Mouse (Mus musculus) lung, embryonic 15.5 days (tissue): ENCODE results near the gene G6pc. TPM values are rescaled to one million over a fixed set of nuclear protein-coding genes. Genes with fewer than 3 reads are reported as not detected.

Experiments used
- ATAC-seq: fragments of 200-750 bp; cut with Nextera tagmentation; 2 replicates; pipeline ENCODE4 v1.8.0; 2017; ENCODE audit warnings: moderate number of reproducible peaks, borderline replicate concordance; ENCODE audit not compliant: low FRiP score, low TSS enrichment; ENCODE audit errors: extremely low read depth
- H3K27ac ChIP-seq: fragments of 300-500 bp; sonication (generic); 2 replicates; pipeline ENCODE4 v1.5.1; 2015; ENCODE audit warnings: moderate library complexity, mild to moderate bottlenecking, inconsistent platforms
- H3K27me3 ChIP-seq: fragments of 300-500 bp; sonication (generic); 2 replicates; pipeline ENCODE4 v1.6.1; 2015; ENCODE audit warnings: inconsistent platforms
- H3K36me3 ChIP-seq: fragments of 300-500 bp; sonication (generic); 2 replicates; pipeline ENCODE4 v1.6.1; 2015; ENCODE audit warnings: inconsistent platforms
- H3K4me1 ChIP-seq: fragments of 300-500 bp; sonication (generic); 2 replicates; pipeline ENCODE4 v1.6.1; 2015; ENCODE audit warnings: inconsistent platforms
- H3K4me2 ChIP-seq: fragments of 300-500 bp; sonication (generic); 2 replicates; pipeline ENCODE4 v1.6.1; 2015; ENCODE audit warnings: inconsistent platforms, mild to moderate bottlenecking, moderate library complexity
- H3K4me3 ChIP-seq: fragments of 300-500 bp; sonication (generic); 2 replicates; pipeline ENCODE4 v1.5.1; 2015; ENCODE audit warnings: mild to moderate bottlenecking, inconsistent platforms
- H3K9ac ChIP-seq: fragments of 300-500 bp; sonication (generic); 2 replicates; pipeline ENCODE4 v1.6.1; 2015; ENCODE audit warnings: inconsistent platforms
- H3K9me3 ChIP-seq: fragments of 300-500 bp; sonication (generic); 2 replicates; pipeline ENCODE4 v1.6.1; 2016; ENCODE audit warnings: inconsistent platforms
- WGBS: fragments of 180-500 bp; shearing (Covaris S2); methylation state at CpG from one replicate; pipeline ENCODE4 v1.1.7; 2015; 5-methylcytosine and 5-hydroxymethylcytosine counted together
- polyA plus RNA-seq: library from polyadenylated mRNA; unstranded; fragments of >200 nt; fragmentation: Nextera tagmentation; extraction: Ambion mirVana; gene quantifications from 2 replicates; pipeline ENCODE4 v1.2.1, GENCODE M21; 2015

Gene G6pc
- polyA plus RNA-seq, 1 experiment from 2014 or later = not detected

DNA sequence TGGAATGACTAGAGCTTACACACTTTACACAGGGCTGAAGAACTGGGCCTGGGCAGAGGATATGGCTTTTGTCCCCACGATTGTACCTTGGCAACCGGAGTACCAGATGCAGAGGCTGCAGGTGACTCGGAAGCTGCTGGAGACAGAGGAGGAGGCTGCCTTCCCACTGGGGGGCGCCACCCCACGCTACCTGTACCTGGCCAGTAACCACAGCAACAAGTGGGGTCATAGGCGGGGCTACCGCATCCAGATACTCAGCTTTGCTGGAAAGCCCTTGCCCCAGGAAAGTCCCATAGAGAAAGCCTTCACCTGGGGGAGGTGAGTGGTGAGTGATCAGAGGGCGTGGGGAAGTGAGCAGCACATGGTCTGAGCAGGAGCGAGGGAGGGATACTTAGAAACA, 31.7 kb upstream of the G6pc start:
- H3K9ac ChIP-seq = no peak overlapping the region
- no peaks in the 10 kb centered on the region for H3K9me3 ChIP-seq
- 73% methylated on average over 9 of the region's 9 CpGs for WGBS
- H3K4me2 ChIP-seq = no peak overlapping the region
- H3K36me3 ChIP-seq = no peaks in the 10 kb centered on the region
- no peak for ATAC-seq
- no peaks in the 10 kb centered on the region for H3K27me3 ChIP-seq
- no peak overlapping the region for H3K4me3 ChIP-seq
- H3K4me1 ChIP-seq = peaks cover 6% of the 10 kb centered on the region
- H3K27ac ChIP-seq = no peak overlapping the region

DNA sequence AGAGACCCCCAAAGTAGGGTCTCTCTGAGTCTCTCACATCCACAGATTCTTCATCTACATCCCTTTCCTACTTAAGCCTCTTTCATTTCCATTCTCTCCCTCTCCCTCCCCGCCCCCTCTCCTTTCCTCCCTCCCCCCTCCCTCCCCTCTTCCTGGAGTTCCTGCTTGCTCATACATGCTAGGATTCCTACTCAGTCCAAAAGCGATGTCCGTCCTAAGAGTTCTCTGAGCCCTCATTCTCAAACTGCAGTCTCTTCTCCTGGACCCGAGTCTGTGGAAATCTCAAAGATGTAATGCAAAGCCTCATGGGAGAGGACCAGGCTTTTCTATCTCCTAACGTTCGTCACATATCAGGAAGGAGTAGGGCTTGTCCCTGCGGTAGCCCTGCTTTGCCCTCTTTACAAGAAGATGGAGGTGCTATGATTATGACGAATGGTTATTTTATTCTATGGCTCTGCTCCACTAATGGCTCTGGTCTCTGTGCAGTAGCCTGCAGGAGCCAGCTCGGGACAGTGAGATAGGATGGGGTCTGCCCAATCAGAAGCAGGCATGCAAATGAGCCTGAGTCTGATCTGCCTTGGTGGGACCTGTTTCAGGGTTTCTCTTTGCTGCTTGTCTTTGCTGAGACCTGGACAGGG, 29.1 kb upstream of the G6pc start:
- 3% methylated on average over 9 of the region's 9 CpGs for WGBS
- H3K4me3 ChIP-seq = peak overlapping the region; percentile 19
- H3K4me1 ChIP-seq = peaks cover 6% of the 10 kb centered on the region
- no peaks in the 10 kb centered on the region for H3K36me3 ChIP-seq
- ATAC-seq = peak; percentile 84; the same call in 1 of the 2 replicates
- no peaks in the 10 kb centered on the region for H3K9me3 ChIP-seq
- no peak overlapping the region for H3K9ac ChIP-seq
- H3K27me3 ChIP-seq = no peaks in the 10 kb centered on the region
- H3K4me2 ChIP-seq = peak overlapping the region; percentile 56
- H3K27ac ChIP-seq = peak overlapping the region; percentile 7; the same call in 1 of the 2 replicates

DNA sequence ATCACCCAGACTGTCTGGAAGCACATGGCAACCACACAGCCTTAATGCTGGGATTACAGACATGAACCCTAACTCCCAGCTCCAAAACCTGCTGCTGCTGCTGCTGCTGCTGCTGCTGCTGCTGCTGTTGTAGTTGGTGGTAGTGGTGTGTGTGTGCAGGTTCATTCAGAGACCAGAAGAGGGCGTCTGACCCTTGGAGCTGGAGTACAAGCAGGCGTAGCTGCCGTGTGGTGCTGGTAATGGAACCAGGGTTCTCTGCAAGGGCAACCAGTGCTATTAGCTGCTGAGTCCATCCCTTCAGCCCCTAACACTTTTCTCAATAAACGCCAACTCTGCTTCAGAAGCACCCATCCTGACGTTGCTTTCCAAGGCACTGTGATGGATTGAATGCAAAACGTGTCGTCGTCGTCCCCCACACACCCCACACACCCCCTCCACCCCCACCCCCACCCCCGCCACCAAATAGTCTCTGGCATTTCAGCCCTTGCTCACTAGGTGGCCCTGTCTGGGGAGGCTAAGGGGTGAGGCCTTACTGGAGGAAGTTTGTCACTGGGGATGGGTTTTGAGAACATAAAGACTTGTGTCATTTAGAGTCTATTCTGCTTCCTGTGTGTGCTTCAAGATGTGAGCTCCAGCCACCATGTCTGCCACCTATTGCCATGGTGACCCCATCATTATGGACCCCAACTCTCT, 20.1 kb upstream of the G6pc start:
- WGBS = 66% methylated on average over 10 of the region's 10 CpGs
- no peaks in the 10 kb centered on the region for H3K9me3 ChIP-seq
- no peak overlapping the region for H3K9ac ChIP-seq

DNA sequence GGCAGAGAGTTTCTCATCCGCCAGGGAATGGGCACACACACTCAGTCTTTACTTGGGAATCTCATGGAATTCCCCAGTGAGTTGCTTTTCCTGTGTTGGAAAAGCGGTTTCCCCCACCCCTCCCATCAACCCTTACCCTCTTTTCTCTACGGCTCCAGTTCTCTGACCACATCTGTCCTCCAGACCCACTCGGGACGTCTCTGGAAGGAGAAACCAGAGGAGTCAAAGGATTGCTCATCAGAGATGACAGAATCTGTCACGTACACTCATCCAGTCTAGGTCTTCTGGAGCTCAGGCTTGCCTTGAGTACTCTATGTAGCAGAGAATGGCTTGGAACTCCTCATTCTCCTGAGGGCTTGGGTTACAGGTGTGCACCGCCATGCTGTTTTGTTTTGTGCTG, 18.6 kb upstream of the G6pc start:
- no peaks in the 10 kb centered on the region for H3K9me3 ChIP-seq
- H3K27me3 ChIP-seq = no peaks in the 10 kb centered on the region
- no peak; the same call in 1 of the 2 replicates for ATAC-seq
- H3K4me2 ChIP-seq = no peak overlapping the region
- no peak overlapping the region for H3K4me3 ChIP-seq
- no peaks in the 10 kb centered on the region for H3K4me1 ChIP-seq
- H3K27ac ChIP-seq = no peak overlapping the region
- no peak overlapping the region for H3K9ac ChIP-seq
- H3K36me3 ChIP-seq = no peaks in the 10 kb centered on the region
- WGBS = 57% methylated on average over 7 of the region's 7 CpGs

More for the DNA sequence above, 20.1 kb upstream of the G6pc start:
- Histone ChIP-seq H3K27ac (no peak overlapping the region), H3K4me2 (no peak overlapping the region), H3K4me3 (no peak overlapping the region), H3K4me1 (no peaks in the 10 kb centered on the region), H3K27me3 (no peaks in the 10 kb centered on the region), H3K36me3 (no peaks in the 10 kb centered on the region)
- ATAC-seq = no peak

DNA sequence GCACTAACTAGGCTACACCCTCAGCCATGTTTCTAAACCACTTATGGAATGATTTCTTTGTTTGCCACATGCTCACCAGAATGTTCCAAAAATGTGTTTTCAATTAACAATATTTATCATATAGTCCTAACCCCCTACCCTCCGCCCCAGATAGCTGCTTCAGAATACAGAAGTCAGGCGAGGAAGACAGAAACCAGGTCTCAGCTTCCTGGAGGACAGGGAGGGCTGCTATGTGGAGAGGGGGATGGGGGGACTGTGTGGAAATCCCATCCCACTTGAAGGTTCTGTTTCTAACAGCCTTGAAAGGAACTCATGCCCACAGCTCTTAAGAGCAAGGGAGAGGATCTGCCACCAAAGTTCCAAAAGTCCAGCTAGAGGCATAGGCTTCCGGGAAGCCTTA, 18.1 kb upstream of the G6pc start:
- no peak overlapping the region for H3K4me3 ChIP-seq
- H3K27me3 ChIP-seq = no peaks in the 10 kb centered on the region
- H3K27ac ChIP-seq = no peak overlapping the region
- ATAC-seq = no peak
- H3K9ac ChIP-seq = no peak overlapping the region
- H3K4me1 ChIP-seq = no peaks in the 10 kb centered on the region
- H3K4me2 ChIP-seq = no peak overlapping the region
- no peaks in the 10 kb centered on the region for H3K9me3 ChIP-seq
- WGBS = 78% methylated on average over 3 of the region's 3 CpGs
- no peaks in the 10 kb centered on the region for H3K36me3 ChIP-seq

DNA sequence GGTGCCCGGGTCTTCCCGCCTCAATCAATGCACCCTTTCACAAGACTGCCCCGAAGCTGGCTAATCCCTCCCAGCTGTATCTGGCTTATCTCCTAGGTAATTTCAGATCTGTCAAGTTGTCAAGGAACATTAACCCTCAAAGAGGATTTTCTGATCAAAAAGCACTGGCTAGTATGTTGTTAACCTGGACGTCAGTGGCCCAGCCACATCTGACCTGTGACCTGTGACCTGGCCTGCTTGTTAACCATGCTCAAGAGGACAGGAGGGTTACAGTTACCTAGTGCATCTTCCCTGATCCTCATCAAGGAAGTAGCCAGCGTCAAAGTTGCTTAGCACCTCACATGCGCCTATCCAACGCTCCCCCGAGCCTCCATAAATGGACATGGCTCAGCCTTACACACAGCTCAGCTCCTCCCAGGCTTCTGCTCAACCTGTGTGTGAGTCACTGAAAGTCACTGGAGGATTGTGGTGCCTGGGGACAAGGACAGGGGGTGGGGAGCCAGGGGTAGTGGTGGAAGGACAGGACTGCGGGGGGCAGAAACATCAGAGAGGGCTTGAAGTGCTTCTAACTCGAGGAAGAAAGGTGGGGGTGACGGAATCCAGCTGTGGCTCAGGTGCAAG, 16.2 kb upstream of the G6pc start:
- H3K27me3 ChIP-seq = no peaks in the 10 kb centered on the region
- no peak overlapping the region for H3K4me2 ChIP-seq
- WGBS = 45% methylated on average over 11 of the region's 11 CpGs
- H3K9me3 ChIP-seq = no peaks in the 10 kb centered on the region
- no peak for ATAC-seq
- H3K4me1 ChIP-seq = no peaks in the 10 kb centered on the region
- H3K27ac ChIP-seq = no peak overlapping the region
- H3K4me3 ChIP-seq = no peak overlapping the region
- no peaks in the 10 kb centered on the region for H3K36me3 ChIP-seq
- H3K9ac ChIP-seq = no peak overlapping the region

DNA sequence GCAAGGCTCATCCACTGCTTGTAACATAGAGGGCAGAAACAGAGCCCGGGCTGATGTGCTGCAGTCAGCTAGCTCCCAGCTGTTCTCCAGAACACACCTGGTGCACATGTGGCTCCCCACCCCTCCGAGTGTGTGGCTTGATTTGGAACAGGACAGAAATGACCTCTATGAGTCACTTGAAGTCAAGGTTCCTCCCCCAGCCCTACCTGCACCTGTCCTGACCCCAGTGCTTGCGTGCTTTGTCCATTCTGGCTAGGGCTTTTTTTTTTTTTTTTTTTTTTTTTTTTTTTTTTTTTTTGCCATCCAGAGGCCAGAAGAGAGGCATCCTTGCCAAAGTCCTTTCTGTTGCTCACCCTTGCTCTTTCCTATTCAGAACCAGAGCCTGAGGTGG, 15.6 kb upstream of the G6pc start:
- Histone ChIP-seq H3K9me3 (no peaks in the 10 kb centered on the region), H3K9ac (no peak overlapping the region), H3K27me3 (no peaks in the 10 kb centered on the region), H3K4me3 (no peak overlapping the region), H3K27ac (no peak overlapping the region), H3K36me3 (no peaks in the 10 kb centered on the region), H3K4me1 (no peaks in the 10 kb centered on the region), H3K4me2 (no peak overlapping the region)
- 63% methylated on average over 3 of the region's 3 CpGs for WGBS
- ATAC-seq = no peak

DNA sequence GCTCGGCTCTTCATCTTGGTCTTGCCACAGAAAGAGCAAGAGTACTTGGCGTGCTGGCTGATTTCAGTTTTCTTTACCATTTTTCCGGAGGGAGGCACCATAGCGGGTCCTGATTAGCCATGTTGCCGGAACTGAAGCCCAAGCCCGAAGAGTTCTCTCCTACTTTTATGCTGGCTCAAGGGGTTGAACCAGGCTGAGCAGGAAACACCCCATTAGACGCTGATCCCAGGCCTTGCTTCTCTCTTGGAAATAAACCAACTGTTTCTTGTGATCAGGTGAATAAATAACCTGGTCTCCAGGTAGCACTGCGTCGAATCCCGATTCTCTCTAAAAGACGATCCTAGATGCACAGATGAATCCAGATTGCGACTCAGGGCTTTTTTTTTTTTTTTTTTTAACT, 13.9 kb upstream of the G6pc start:
- Histone ChIP-seq H3K27me3 (no peaks in the 10 kb centered on the region), H3K4me2 (no peak overlapping the region), H3K9ac (no peak overlapping the region), H3K4me3 (no peak overlapping the region), H3K36me3 (no peaks in the 10 kb centered on the region), H3K9me3 (no peaks in the 10 kb centered on the region), H3K4me1 (no peaks in the 10 kb centered on the region), H3K27ac (no peak overlapping the region)
- 84% methylated on average over 12 of the region's 12 CpGs for WGBS
- no peak for ATAC-seq

DNA sequence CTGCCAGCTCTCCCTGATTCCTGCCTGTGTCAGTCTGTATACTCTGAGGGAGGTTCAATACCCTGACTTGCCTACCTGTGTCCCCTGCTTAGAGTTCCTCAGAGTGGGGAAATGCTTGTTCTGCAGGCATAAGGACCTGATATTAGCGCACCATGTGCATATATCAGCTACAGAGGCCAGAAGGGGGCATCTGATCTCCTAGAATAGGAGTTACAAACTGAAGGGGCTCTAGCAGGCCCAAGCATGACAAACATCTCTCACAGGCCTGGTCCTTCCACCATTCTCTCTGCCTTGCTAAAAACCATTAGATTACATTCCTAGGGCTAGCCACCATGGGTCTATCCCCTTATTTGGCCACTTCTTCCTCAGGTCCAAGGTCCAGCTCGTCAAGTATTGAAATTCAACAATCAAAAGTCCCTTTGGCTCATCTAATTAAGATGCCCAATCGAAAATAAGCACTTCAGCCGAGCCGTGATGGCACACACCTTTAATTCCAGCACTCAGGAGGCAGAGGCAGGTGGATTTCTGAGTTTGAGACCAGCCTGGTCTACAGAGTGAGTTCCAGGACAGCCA, 12.8 kb upstream of the G6pc start:
- Histone ChIP-seq H3K4me1 (no peaks in the 10 kb centered on the region), H3K9me3 (no peaks in the 10 kb centered on the region)
- ATAC-seq = no peak

DNA sequence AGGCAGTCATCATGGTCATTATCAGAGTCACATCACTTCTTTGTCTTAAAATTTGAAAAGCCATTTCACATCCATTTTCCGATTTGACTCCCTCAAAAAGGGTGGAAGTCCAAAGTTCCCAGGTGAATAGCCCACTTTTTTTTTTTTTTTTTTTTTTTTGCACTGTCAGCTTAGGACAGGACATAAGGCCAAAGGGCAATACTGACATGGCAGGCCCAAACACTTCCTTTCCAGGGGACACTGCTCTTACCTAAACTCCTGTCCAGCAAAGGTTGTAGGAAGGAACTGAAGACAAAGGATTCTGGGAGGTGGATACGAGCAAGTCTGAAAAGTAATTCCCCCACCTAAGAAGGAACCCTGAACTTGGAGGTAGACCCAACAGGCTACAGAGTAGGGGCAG, 11.4 kb upstream of the G6pc start:
- WGBS = 85% methylated on average over 2 of the region's 2 CpGs

More for the DNA sequence above, 12.8 kb upstream of the G6pc start:
- Histone ChIP-seq H3K36me3 (no peaks in the 10 kb centered on the region), H3K4me2 (no peak overlapping the region), H3K27me3 (no peaks in the 10 kb centered on the region), H3K9ac (no peak overlapping the region), H3K4me3 (no peak overlapping the region), H3K27ac (no peak overlapping the region)
- WGBS = 77% methylated on average over 5 of the region's 5 CpGs

DNA sequence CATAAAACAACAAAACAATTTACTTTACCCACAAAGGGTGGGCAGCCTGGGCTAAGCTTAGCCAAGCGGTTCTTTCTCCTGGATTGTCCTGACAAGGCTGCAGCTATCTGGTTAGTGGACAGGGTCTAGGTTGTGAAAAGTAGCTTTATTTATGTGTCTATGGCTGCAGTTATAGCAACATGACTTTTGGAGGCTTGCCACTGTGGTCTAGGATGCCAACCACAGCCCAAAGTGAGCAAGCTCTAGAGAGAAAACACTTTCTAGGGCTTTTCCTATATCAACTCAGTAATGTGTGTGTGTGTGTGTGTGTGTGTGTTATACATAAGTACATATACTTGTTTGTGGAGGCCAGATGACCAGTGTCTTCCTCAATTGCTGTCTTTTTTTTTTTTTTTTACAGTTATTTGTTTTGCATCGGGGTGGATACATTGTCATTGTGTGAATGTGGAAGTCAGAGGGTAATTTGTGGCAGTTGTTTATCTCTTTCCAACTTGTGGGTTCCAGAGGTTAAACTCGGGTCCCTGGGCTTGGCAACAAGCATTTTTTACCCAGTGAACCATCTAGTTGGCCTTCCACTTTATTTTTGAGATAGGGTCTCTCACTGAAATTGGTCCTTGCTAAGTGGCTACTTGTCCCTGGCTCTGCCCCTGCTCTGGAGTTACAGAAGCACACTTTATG, 9.7 kb upstream of the G6pc start:
- Histone ChIP-seq H3K4me3 (no peak overlapping the region), H3K36me3 (no peaks in the 10 kb centered on the region), H3K9ac (no peak overlapping the region), H3K4me2 (no peak overlapping the region), H3K27me3 (no peaks in the 10 kb centered on the region), H3K9me3 (no peaks in the 10 kb centered on the region), H3K4me1 (no peaks in the 10 kb centered on the region; the same call in 1 of the 2 replicates), H3K27ac (no peak overlapping the region)
- no peak for ATAC-seq
- 68% methylated on average over 3 of the region's 3 CpGs for WGBS

More for the DNA sequence above, 11.4 kb upstream of the G6pc start:
- Histone ChIP-seq H3K4me2 (no peak overlapping the region), H3K9me3 (no peaks in the 10 kb centered on the region), H3K36me3 (no peaks in the 10 kb centered on the region), H3K4me1 (no peaks in the 10 kb centered on the region; the same call in 1 of the 2 replicates), H3K9ac (no peak overlapping the region), H3K27ac (no peak overlapping the region), H3K4me3 (no peak overlapping the region), H3K27me3 (no peaks in the 10 kb centered on the region)
- ATAC-seq = no peak
